Mouse (Mus musculus): ENCODE results near the gene Abca6. TPM values are rescaled to one million over a fixed set of nuclear protein-coding genes. Genes with fewer than 3 reads are reported as not detected.

Gene Abca6
- total RNA-seq (2022), result 1 to 10 TPM; 2.1 to 2.8 (median 2.3) TPM

GRCm38 (mm10) chr11:110251534-110251933 is at the start of gene Abca6:
Gene Abca6, minus strand, starts transcription at chr11:110251776.
- no peak for DNase-seq (ENCODE audit: low spot score in 2 of 2)

- no peak for DNase-seq (ENCODE audit: low spot score in 2 of 2)
Observed at GRCm38 (mm10) chr11:110297917-110298533, 46.4 kb upstream of the Abca6 start.

- DNase-seq (ENCODE audit: low spot score in 2 of 2), result no peak
Observed at GRCm38 (mm10) chr11:110290586-110290985, 39.0 kb upstream of the Abca6 start.

- DNase-seq (ENCODE audit: low spot score in 2 of 2), result no peak
Observed at GRCm38 (mm10) chr11:110288423-110288822, 36.8 kb upstream of the Abca6 start.

- DNase-seq (ENCODE audit: low spot score in 2 of 2), result peak in 1 of 2 experiments; percentile 23
Observed at GRCm38 (mm10) chr11:110287694-110288093, 36.1 kb upstream of the Abca6 start.

GRCm38 (mm10) chr11:110286331-110286730 is 34.8 kb upstream of the Abca6 start:
- DNase-seq (ENCODE audit: low spot score in 2 of 2), result no peak

GRCm38 (mm10) chr11:110284849-110285248 is 33.3 kb upstream of the Abca6 start:
- DNase-seq (ENCODE audit: low spot score in 2 of 2), result no peak

- DNase-seq (ENCODE audit: low spot score in 2 of 2), result no peak
Observed at GRCm38 (mm10) chr11:110284185-110284787, 32.7 kb upstream of the Abca6 start.

GRCm38 (mm10) chr11:110274794-110275193 is 23.2 kb upstream of the Abca6 start:
- DNase-seq (ENCODE audit: low spot score in 2 of 2), result no peak

- peak in 1 of 2 experiments; percentile 45 for DNase-seq (ENCODE audit: low spot score in 2 of 2)
Observed at GRCm38 (mm10) chr11:110271745-110272144, 20.2 kb upstream of the Abca6 start.

GRCm38 (mm10) chr11:110268244-110268844 is 16.8 kb upstream of the Abca6 start:
- DNase-seq (ENCODE audit: low spot score in 2 of 2), result peak; percentile 60 to 72

GRCm38 (mm10) chr11:110267232-110267631 is 15.7 kb upstream of the Abca6 start:
- no peak for DNase-seq (ENCODE audit: low spot score in 2 of 2)

- DNase-seq (ENCODE audit: low spot score in 2 of 2), result peak; percentile 20 to 38
Observed at GRCm38 (mm10) chr11:110266757-110267156, 15.2 kb upstream of the Abca6 start.

- no peak for DNase-seq (ENCODE audit: low spot score in 2 of 2)
Observed at GRCm38 (mm10) chr11:110261867-110262266, 10.3 kb upstream of the Abca6 start.

GRCm38 (mm10) chr11:110257911-110258310 is 6.3 kb upstream of the Abca6 start:
- no peak for DNase-seq (ENCODE audit: low spot score in 2 of 2)

- DNase-seq (ENCODE audit: low spot score in 2 of 2), result no peak
Observed at GRCm38 (mm10) chr11:110257061-110257460, 5.5 kb upstream of the Abca6 start.

GRCm38 (mm10) chr11:110252256-110252655 is 680 bp upstream of the Abca6 start:
- DNase-seq (ENCODE audit: low spot score in 2 of 2), result no peak

- no peak for DNase-seq (ENCODE audit: low spot score in 2 of 2)
Observed at GRCm38 (mm10) chr11:110244730-110245129, 6.8 kb downstream of the Abca6 start.

- DNase-seq (ENCODE audit: low spot score in 2 of 2), result no peak
Observed at GRCm38 (mm10) chr11:110237466-110237865, 14.1 kb downstream of the Abca6 start.

GRCm38 (mm10) chr11:110232975-110233374 is 18.6 kb downstream of the Abca6 start:
- no peak for DNase-seq (ENCODE audit: low spot score in 2 of 2)

- no peak for DNase-seq (ENCODE audit: low spot score in 2 of 2)
Observed at GRCm38 (mm10) chr11:110217118-110217517, 34.5 kb downstream of the Abca6 start.

GRCm38 (mm10) chr11:110203930-110204329 is 47.6 kb downstream of the Abca6 start:
- no peak for DNase-seq (ENCODE audit: low spot score in 2 of 2)

GRCm38 (mm10) chr11:110198882-110199281 is 52.7 kb downstream of the Abca6 start:
- no peak for DNase-seq (ENCODE audit: low spot score in 2 of 2)
